Mouse (Mus musculus) heart, postnatal 14 days (tissue): ENCODE data around the gene Vps18. TPM values are rescaled to one million over a fixed set of nuclear protein-coding genes. Genes with fewer than 3 reads are reported as not detected.

Source experiments
- DNase-seq, 2 experiments: peaks; one replicate each; pipeline ENCODE4 v3.0.0; 2021 to 2022
- intact Hi-C: fragments of 180-260 bp; cut with DNase I; formaldehyde crosslinking; loops from one replicate; pipeline ENCODE4 v1.15.1; 2025
- total RNA-seq, 2 experiments: library from RNA; stranded (reverse); gene quantifications; 2 replicates each; pipeline ENCODE4 v1.2.3; 2021

The Vps18 gene
- total RNA-seq, 2 experiments from 2014 or later = 12.8 to 13.3 TPM

DNA sequence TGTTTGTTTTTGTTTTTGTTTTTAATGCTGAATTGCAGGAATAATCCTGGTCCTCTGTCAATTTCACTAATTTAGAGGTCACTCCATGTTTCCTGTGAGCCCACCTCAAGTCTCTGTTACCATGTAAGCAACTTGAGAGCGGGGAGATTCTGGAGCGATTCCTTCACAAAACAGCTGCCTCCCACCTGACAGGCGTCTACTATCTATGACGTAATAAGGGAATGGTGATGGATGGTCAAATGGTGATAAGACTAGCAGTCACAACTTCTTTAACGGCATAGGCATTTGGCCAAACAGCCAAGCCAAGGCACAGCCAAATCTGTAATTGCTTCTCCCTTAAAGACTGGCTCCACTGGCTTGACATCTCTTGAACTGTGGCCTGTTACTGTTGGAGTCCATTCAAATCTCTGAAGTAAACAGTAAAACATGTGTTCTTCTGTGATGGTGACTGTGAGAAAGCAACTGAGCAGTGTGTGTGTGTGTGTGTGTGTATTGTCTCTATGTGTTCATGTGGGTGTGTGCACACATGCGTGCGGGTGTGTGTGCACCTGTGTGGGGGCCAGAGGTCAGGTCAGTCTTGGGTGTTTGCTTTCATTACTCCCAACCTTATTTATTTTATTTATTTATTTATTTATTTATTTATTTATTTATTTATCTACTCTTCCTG lies 6.5 kb upstream of the Vps18 start:
- intact Hi-C loops = no loop called here
- no peak for DNase-seq

GRCm38 (mm10) chr2:119287372-119287771 lies 1.2 kb upstream of the Vps18 start:
- intact Hi-C loops = loop anchor here (5.0 kb wide), 1 partner anchor 250 kb away; no protein-coding TSS in a partner anchor

DNA sequence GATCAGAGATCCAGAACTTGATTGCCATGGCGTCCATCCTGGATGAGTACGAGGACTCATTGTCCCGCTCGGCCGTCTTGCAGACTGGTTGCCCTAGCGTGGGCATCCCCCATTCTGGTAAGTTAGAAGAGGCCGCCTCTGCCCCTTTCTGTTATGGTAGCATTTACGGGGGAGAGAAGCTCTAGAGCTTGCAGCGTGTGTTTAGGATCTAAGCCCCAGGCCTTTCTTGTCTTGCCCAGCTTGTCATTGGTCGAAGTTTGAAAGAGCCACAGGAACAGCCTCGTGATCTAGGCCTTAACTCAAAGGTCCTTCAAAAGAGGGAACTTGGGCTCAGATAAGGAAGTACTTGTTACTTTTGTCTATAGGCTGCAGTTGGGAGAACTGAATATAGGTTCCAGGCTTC lies 475 bp downstream of the Vps18 start:
- intact Hi-C loops = loop anchor here (5.0 kb wide), 1 partner anchor 252 kb away; no protein-coding TSS in a partner anchor
- peak in 1 of 2 experiments; percentile 29 for DNase-seq

More at GRCm38 (mm10) chr2:119287372-119287771, 1.2 kb upstream of the Vps18 start:
- no peak for DNase-seq

GRCm38 (mm10) chr2:119292281-119292680 lies 3.7 kb downstream of the Vps18 start:
- no peak for DNase-seq
- intact Hi-C loops = no loop called here

DNA sequence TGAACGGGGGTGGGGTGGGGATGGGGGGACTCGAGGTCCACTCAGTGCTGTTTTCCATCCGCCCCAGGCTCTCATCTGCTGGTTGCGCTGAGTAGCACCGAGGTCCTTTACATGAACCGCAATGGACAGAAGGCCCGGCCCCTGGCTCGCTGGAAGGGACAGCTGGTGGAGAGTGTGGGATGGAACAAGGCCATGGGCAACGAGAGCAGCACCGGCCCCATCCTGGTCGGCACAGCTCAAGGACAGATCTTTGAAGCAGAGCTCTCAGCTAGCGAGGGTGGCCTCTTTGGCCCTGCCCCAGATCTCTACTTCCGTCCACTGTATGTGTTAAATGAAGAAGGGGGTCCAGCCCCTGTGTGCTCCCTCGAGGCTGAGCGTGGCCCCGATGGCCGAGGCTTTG lies 4.3 kb downstream of the Vps18 start:
- intact Hi-C loops = no loop called here
- no peak for DNase-seq

GRCm38 (mm10) chr2:119293311-119293710 lies 4.8 kb downstream of the Vps18 start:
- DNase-seq = no peak
- intact Hi-C loops = no loop called here

GRCm38 (mm10) chr2:119293776-119294390 lies 5.3 kb downstream of the Vps18 start:
- DNase-seq = no peak
- intact Hi-C loops = no loop called here

GRCm38 (mm10) chr2:119294411-119294810 lies 5.9 kb downstream of the Vps18 start:
- no peak for DNase-seq
- intact Hi-C loops = no loop called here

GRCm38 (mm10) chr2:119296756-119297155 lies 8.2 kb downstream of the Vps18 start:
- no peak for DNase-seq
- intact Hi-C loops = no loop called here

DNA sequence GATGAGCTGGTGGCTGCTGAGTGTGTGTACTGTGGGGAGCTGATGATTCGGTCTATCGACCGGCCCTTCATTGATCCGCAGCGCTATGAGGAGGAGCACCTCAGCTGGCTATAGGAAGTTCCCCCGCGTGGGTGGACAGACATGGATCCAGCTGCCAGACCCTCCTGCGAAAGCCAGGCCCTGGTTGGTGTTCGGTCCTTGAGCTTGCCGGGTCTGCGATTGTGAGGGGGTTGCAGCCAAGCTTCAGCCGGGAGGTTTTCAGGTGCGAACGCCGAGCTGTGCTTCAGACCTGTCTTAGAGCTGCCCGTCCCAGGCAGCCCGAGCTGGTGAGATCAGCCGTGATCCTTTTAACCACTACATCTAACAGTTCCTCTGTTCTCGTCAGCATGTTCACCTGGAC lies 9.0 kb downstream of the Vps18 start:
- no peak for DNase-seq
- intact Hi-C loops = no loop called here

- DNase-seq = peak; percentile 74 to 80
- intact Hi-C loops = loop anchor here (1.0 kb wide), 2 partner anchors 115 to 139 kb away; no protein-coding TSS in a partner anchor
Observed at GRCm38 (mm10) chr2:119298330-119298729, 9.8 kb downstream of the Vps18 start.

- intact Hi-C loops = loop anchor here (1.0 kb wide), 2 partner anchors 114 to 138 kb away; no protein-coding TSS in a partner anchor
- DNase-seq = no peak
Observed at GRCm38 (mm10) chr2:119298839-119299238, 10.3 kb downstream of the Vps18 start.

DNA sequence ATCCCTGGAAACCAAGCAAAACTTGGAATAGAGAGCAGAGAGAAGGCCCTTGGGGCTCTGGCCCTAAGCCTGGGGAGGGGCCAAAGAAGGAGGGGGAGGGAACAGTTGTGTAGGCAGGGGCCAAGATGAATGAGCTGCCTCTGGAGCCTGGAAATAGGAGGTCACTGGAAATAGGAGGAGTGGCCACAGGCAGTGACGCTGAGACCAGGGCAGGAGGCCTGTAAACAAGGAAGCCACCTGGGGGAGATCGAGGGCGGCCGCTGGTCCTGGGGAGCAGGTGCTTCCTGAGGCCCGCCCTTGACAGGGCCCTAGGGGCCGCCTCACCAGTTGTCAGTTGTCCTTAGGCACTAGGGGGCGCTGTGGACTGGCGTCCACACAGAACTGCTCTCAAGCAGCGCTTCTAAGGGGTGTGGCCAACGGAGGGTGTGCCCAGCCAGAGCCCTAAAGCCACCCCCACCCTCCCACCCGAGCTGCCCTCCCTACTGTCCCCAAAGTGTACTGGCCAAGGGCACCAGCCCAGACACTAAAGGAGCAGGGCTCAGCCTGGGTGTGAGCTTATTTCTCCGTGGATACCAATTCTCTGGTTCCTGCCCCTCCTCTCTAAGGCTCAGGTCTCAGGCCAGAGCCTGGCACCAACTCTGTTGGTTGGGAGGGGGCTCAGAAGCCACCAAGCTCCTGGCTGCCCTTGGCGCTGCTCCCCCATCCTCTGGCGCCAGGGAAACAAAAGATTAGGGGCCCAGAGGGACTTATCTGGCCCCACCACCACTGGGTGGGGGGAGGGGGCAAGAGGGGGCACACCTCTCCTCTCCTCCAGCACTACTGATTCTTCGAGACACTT lies 11.7 kb downstream of the Vps18 start:
- peak; percentile 88 to 91 for DNase-seq
- intact Hi-C loops = loop anchor here (1.0 kb wide), 2 partner anchors 27 to 37 kb away; no protein-coding TSS in a partner anchor

- peak; percentile 61 to 68 for DNase-seq
- intact Hi-C loops = loop anchor here (1.0 kb wide), 2 partner anchors 26 to 36 kb away; no protein-coding TSS in a partner anchor
Observed at GRCm38 (mm10) chr2:119300819-119301493, 12.4 kb downstream of the Vps18 start.

DNA sequence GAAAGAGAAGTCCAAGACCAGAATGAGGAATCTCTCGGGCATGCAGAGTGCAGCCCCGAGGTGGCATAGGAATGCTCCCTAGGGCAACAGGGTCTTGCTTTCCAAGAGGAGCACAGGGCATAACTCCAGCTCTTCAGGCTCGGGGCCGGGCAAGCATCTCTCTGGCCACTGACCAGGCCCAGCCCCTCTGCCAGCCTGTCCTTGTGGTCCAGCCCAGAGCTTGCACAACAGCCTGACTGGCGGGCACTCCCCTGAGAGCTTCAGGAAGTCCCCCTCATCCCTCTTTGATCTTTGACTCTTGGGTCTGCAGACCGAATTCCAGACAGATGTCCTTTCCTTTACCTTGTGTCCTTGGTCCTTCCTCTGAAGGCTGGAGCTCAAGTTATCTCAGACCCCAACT lies 14.3 kb downstream of the Vps18 start:
- no peak for DNase-seq
- intact Hi-C loops = no loop called here

- no peak for DNase-seq
- intact Hi-C loops = no loop called here
Observed at GRCm38 (mm10) chr2:119304391-119304790, 15.9 kb downstream of the Vps18 start.

- intact Hi-C loops = no loop called here
- peak; percentile 56 to 64 for DNase-seq
Observed at GRCm38 (mm10) chr2:119304798-119305208, 16.3 kb downstream of the Vps18 start.

DNA sequence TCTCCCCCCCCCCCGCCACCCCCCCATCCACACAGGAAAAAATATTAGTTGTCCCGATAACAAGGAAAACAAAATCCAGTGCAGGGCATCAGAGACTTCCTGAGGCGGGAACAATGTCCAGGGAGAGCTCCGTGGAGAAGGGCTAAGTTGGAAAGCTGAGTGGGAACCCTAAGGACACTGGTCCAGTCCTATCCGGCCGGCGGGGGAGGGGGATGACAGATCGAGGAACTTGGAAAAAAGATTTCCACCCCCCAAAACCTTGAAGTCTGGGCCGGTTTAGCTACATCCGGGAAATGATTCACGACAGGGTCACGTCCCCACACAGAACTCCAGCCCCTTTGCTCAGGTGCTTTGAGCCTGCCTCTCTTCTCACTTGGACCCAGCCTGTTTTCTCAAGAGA lies 23.0 kb downstream of the Vps18 start:
- intact Hi-C loops = no loop called here
- peak in 1 of 2 experiments; percentile 37 for DNase-seq

DNA sequence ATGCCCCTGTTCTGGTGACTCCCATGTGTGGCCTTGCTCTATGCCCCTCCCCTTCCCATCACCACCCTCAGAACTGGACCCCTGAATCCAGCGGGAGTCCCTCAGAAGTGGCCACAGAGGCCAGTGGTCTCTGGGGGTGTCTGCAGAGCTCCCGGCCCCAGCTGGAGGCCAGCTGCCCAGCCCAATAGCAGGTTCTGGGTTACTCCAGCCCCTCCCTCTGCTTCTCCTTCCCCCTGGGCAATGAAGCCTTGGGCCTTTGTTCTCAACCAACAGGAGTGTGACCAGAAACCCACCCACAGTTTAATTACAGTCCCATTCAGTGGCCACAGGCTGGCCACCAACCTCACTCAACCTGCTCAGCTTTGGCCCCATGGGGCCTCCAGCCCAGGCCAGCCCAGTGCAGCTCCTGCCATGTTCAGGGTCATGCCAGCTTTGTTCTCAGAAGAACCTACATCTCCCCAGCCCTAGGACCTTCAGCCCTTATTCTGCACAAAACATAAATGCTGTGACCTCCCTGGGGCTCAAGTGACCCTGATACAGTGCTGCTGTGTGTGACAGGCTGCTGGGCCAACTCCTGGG lies 23.9 kb downstream of the Vps18 start:
- intact Hi-C loops = no loop called here
- DNase-seq = no peak
